Mouse (Mus musculus) lung, embryonic 16.5 days (tissue): ENCODE measurements around the gene Mus81. TPM values are rescaled to one million over a fixed set of nuclear protein-coding genes. Genes with fewer than 3 reads are reported as not detected.
A peak's percentile ranks its signal among the peaks of the same experiment; 100 is the strongest.

Experiments used
- ATAC-seq: fragments of 200-750 bp; cut with Nextera tagmentation; 2 replicates; pipeline ENCODE4 v1.8.0; 2017; ENCODE audit warnings: low read depth, mild to moderate bottlenecking, moderate library complexity
- H3K27ac ChIP-seq: fragments of 300-500 bp; sonication (generic); 2 replicates; pipeline ENCODE4 v1.5.1; 2014; ENCODE audit warnings: mild to moderate bottlenecking, control low read depth, low read length
- H3K27me3 ChIP-seq: fragments of 300-500 bp; sonication (generic); 2 replicates; pipeline ENCODE4 v1.6.1; 2014; ENCODE audit warnings: low read depth, low read length, mixed read lengths; ENCODE audit not compliant: control insufficient read depth, insufficient read depth
- H3K36me3 ChIP-seq: fragments of 300-500 bp; sonication (generic); 2 replicates; pipeline ENCODE4 v1.6.1; 2014; ENCODE audit warnings: low read length; ENCODE audit not compliant: control insufficient read depth, insufficient read depth
- H3K4me1 ChIP-seq: fragments of 300-500 bp; sonication (generic); replicated peaks from 2 replicates; pipeline ENCODE4 v1.6.1; 2014; ENCODE audit warnings: low read length, mixed read lengths; ENCODE audit not compliant: control insufficient read depth, insufficient read depth
- H3K4me2 ChIP-seq: fragments of 300-500 bp; sonication (generic); 2 replicates; pipeline ENCODE4 v1.6.1; 2014; ENCODE audit warnings: low read depth, low read length, control low read depth
- H3K4me3 ChIP-seq: fragments of 300-500 bp; sonication (generic); 2 replicates; pipeline ENCODE4 v1.5.1; 2014; ENCODE audit warnings: mild to moderate bottlenecking, low read length, control low read depth
- H3K9ac ChIP-seq: fragments of 300-500 bp; sonication (generic); 2 replicates; pipeline ENCODE4 v1.6.1; 2014; ENCODE audit warnings: low read length, control low read depth
- H3K9me3 ChIP-seq: fragments of 300-500 bp; sonication (generic); 2 replicates; pipeline ENCODE4 v1.6.1; 2016; ENCODE audit warnings: low read length; ENCODE audit not compliant: control insufficient read depth
- WGBS: fragments of 180-500 bp; shearing (Covaris S2); extraction: QIAGEN DNeasy Blood & Tissue Kit; methylation state at CpG from one replicate; pipeline ENCODE4 v1.1.7; 2014; 5-methylcytosine and 5-hydroxymethylcytosine counted together
- polyA plus RNA-seq: library from polyadenylated mRNA; unstranded; fragments of >200 nt; fragmentation: Nextera tagmentation; extraction: Ambion mirVana; gene quantifications from 2 replicates; pipeline ENCODE4 v1.2.1, GENCODE M21; 2015

The Mus81 gene
- polyA plus RNA-seq, 1 experiment from 2014 or later, result 45.7 TPM

GRCm38 (mm10) chr19:5463791-5464562 is 24.2 kb downstream of the Mus81 start:
- no peaks in the 10 kb centered on the region for H3K9me3 ChIP-seq
- peak overlapping the region; percentile 25; the same call in 1 of the 2 replicates for H3K4me3 ChIP-seq
- peaks cover 25% of the 10 kb centered on the region for H3K36me3 ChIP-seq
- ATAC-seq, result peak; percentile 37
- H3K27me3 ChIP-seq, result 0 out of 2 replicates have a peak, but pooled peaks cover 2% of the 10 kb centered on the region
- 30% methylated on average over 15 of the region's 15 CpGs for WGBS
- H3K9ac ChIP-seq, result no peak overlapping the region
- H3K27ac ChIP-seq, result peak overlapping the region; percentile 53
- H3K4me1 ChIP-seq, result peaks cover 21% of the 10 kb centered on the region
- peak overlapping the region; percentile 47 for H3K4me2 ChIP-seq

- no peak overlapping the region for H3K4me3 ChIP-seq
- H3K27ac ChIP-seq, result no peak overlapping the region
- peaks cover 22% of the 10 kb centered on the region for H3K4me1 ChIP-seq
- H3K9ac ChIP-seq, result no peak overlapping the region
- no peak for ATAC-seq
- no peak overlapping the region for H3K4me2 ChIP-seq
- 86% methylated on average over 9 of the region's 9 CpGs for WGBS
- H3K9me3 ChIP-seq, result no peaks in the 10 kb centered on the region
- H3K27me3 ChIP-seq, result 0 out of 2 replicates have a peak, but pooled peaks cover 3% of the 10 kb centered on the region
- H3K36me3 ChIP-seq, result peaks cover 25% of the 10 kb centered on the region
These were observed 25.0 kb downstream of the Mus81 start for GRCm38 (mm10) chr19:5463212-5463611.

DNA sequence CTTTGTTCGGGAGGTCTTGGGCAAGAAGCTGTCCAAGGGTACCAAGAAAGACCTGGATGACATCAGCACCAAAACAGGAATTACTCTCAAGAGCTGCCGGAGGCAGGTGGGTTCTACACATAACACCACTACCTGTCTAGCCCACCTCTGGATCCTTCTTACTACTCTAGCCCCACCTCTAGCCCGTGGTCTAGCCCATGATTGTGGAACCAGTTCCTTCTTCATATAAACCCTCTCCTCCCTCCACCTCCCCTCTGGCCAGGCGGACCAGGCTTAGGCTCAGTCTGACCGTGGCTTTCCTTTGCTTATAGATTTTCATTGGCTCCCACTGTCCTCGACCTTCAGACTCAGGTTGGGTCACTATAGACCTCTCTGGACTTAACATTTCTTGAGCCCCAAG is 26.8 kb downstream of the Mus81 start:
- 83% methylated on average over 6 of the region's 6 CpGs for WGBS

GRCm38 (mm10) chr19:5460465-5460911 is 27.7 kb downstream of the Mus81 start, which contains the start of gene Fibp:
Gene Fibp, plus strand, starts transcription at chr19:5460615.
- ATAC-seq, result peak; percentile 48
- Histone ChIP-seq H3K36me3 (peaks cover 11% of the 10 kb centered on the region), H3K4me1 (peaks cover 36% of the 10 kb centered on the region), H3K9ac (peak within 1 kb of the TSS; percentile 84), H3K4me2 (peak within 1 kb of the TSS; percentile 90), H3K4me3 (peak within 1 kb of the TSS; percentile 90), H3K9me3 (no peaks in the 10 kb centered on the region), H3K27me3 (0 out of 2 replicates have a peak, but pooled peaks cover 3% of the 10 kb centered on the region), H3K27ac (peak within 1 kb of the TSS; percentile 77)
- under 1% methylated on average over 32 of the region's 32 CpGs for WGBS

More for the DNA sequence above, 26.8 kb downstream of the Mus81 start:
- Histone ChIP-seq H3K27ac (no peak overlapping the region), H3K4me3 (peak overlapping the region; percentile 90), H3K9me3 (no peaks in the 10 kb centered on the region), H3K9ac (peak overlapping the region; percentile 84), H3K4me1 (peaks cover 27% of the 10 kb centered on the region), H3K4me2 (peak overlapping the region; percentile 90), H3K27me3 (0 out of 2 replicates have a peak, but pooled peaks cover 3% of the 10 kb centered on the region), H3K36me3 (peaks cover 19% of the 10 kb centered on the region)
- ATAC-seq, result no peak

GRCm38 (mm10) chr19:5459896-5460295 is 28.3 kb downstream of the Mus81 start:
- no peaks in the 10 kb centered on the region for H3K9me3 ChIP-seq
- H3K4me1 ChIP-seq, result peaks cover 41% of the 10 kb centered on the region
- WGBS, result 13% methylated on average over 3 of the region's 3 CpGs
- no peak for ATAC-seq
- H3K36me3 ChIP-seq, result peaks cover 6% of the 10 kb centered on the region; the same call in 1 of the 2 replicates
- H3K4me3 ChIP-seq, result peak overlapping the region; percentile 90
- H3K27me3 ChIP-seq, result 0 out of 2 replicates have a peak, but pooled peaks cover 3% of the 10 kb centered on the region
- H3K4me2 ChIP-seq, result peak overlapping the region; percentile 90
- peak overlapping the region; percentile 18; the same call in 1 of the 2 replicates for H3K27ac ChIP-seq
- H3K9ac ChIP-seq, result peak overlapping the region; percentile 84

DNA sequence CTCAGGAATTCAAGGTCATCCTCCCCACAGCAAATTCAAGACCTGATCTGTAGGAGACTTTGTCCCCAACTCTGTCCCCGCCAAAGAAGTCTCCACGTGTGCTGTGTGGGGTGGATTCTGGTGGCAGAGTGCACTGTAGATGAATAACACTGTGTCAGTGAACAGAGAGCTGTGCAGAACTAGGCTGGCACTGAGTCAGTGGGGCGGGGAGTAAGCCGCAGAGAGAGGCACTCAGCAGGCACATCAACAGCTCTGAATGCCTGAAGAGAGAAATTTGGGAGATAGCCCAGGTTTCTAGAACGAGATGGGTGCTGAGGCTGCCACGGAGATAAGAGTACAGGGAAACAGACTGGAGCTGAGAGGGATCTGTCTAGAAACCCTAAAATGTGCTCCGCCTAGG is 29.2 kb downstream of the Mus81 start:
- 64% methylated on average over 7 of the region's 7 CpGs for WGBS
- Histone ChIP-seq H3K4me3 (no peak overlapping the region), H3K36me3 (peaks cover 7% of the 10 kb centered on the region), H3K4me1 (peaks cover 36% of the 10 kb centered on the region), H3K4me2 (no peak overlapping the region), H3K27ac (no peak overlapping the region), H3K9me3 (no peaks in the 10 kb centered on the region), H3K27me3 (0 out of 2 replicates have a peak, but pooled peaks cover 3% of the 10 kb centered on the region), H3K9ac (no peak overlapping the region)
- ATAC-seq, result no peak

DNA sequence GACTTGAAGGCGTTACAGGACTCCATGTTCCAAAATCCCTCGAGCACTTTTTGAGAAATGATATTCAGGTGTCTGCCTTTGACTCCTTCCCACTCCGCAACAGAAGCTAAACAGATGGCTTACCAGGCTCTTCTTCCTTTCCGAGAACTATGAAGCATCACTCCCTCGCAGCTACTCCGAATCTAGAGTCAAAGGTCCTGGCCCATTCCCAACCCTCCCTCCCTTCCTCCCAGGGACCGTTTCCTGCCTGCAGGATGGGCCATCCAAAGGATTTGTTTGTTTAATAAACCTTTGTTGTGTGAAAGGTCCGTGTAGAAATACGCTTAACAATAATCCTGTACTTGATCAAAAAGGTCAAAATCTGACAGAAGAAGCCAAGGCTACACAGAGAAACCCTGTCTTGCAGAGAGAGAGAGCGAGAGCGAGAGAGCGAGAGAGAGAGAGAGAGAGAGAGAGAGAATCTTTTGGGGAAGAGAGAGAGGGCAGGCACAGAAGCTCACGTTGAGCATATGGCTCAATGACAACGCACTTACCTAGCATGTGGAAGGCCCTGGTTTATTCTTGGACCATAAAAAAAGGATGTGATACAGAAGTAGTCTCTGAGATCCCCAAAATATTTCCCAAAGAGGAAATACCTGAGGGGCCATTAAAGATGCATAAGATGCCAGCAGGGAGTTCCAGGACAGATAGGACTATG is 30.3 kb downstream of the Mus81 start, which contains the start of gene Ccdc85b:
Ccdc85b (minus strand) TSS at position 149 of the 697 bp plus-strand sequence.
- Histone ChIP-seq H3K36me3 (peaks cover 4% of the 10 kb centered on the region; the same call in 1 of the 2 replicates), H3K4me1 (peaks cover 31% of the 10 kb centered on the region), H3K27ac (peak within 1 kb of the TSS; percentile 95), H3K4me2 (peak within 1 kb of the TSS; percentile 97), H3K27me3 (0 out of 2 replicates have a peak, but pooled peaks cover 3% of the 10 kb centered on the region), H3K9me3 (no peaks in the 10 kb centered on the region), H3K9ac (peak within 1 kb of the TSS; percentile 92), H3K4me3 (peak within 1 kb of the TSS; percentile 92)
- WGBS, result 10% methylated on average over 14 of the region's 14 CpGs
- ATAC-seq, result peak; percentile 10; the same call in 1 of the 2 replicates

GRCm38 (mm10) chr19:5456922-5457745 is 31.1 kb downstream of the Mus81 start:
- Histone ChIP-seq H3K4me1 (peaks cover 31% of the 10 kb centered on the region), H3K27ac (peak overlapping the region; percentile 95), H3K36me3 (peaks cover 4% of the 10 kb centered on the region; the same call in 1 of the 2 replicates), H3K4me3 (peak overlapping the region; percentile 92), H3K4me2 (peak overlapping the region; percentile 97), H3K9ac (peak overlapping the region; percentile 92), H3K9me3 (no peaks in the 10 kb centered on the region), H3K27me3 (0 out of 2 replicates have a peak, but pooled peaks cover 3% of the 10 kb centered on the region)
- under 1% methylated on average over 70 of the region's 70 CpGs for WGBS
- ATAC-seq, result peak; percentile 93
